ENCODE assay signal across 22 mouse cellular contexts in genomic region chr5:135910813-135911212, GRCm38 (mm10). TPM values are rescaled to one million over a fixed set of nuclear protein-coding genes. Genes with fewer than 3 reads are reported as not detected.
DNase-seq lines count a peak whose midpoint lies in the region; TF ChIP-seq lines count a peak whose summit lies in the region.
"Had no signal": no experiment of that assay in that cellular context is flagged by ENCODE, and none has a peak within 500 bp of the region (broad histone marks: within the 10 kb centered on the region; RNA-seq: fewer than 3 reads in every experiment).

No protein-coding gene starts in this region.

- peak; percentile 48 for DNase-seq in cerebellum, adult 9-11 months
- DNase-seq in cerebellum, postnatal 36 days: no peak
- no peak for DNase-seq in heart, adult 2 months
- DNase-seq in heart, adult 9 months (ENCODE audit: low spot score in 2 of 2): no peak
- no peak for DNase-seq in testis, postnatal 14 days (ENCODE audit: low spot score)
- DNase-seq in kidney, postnatal 4 days: no peak
- DNase-seq: adrenal gland, adult 8-10 months; adrenal gland, postnatal 36 days; cerebellum, adult 11-12 months; cerebellum, postnatal 10 days; gastrocnemius, postnatal 25 days; heart, postnatal 14 days; heart, postnatal 4 days had no signal

- no peak for TF ChIP-seq POLR2A in heart, adult 2 months (IDR thresholded peaks at IDR 0.05; ENCODE audit: insufficient read depth, low read depth, low read length)
- no peak for TF ChIP-seq POLR2A in testis, adult 2 months (IDR thresholded peaks at IDR 0.05; ENCODE audit: control insufficient read depth, low read depth, low read length)
- TF ChIP-seq POLR2A in myocyte (IDR thresholded peaks at IDR 0.05; ENCODE audit: insufficient read length, low read depth): no peak

- H3K4me3 ChIP-seq in heart, adult 2 months: no peak overlapping the region
- peak overlapping the region; percentile 66 for H3K4me3 ChIP-seq in testis, adult 2 months (ENCODE audit: control insufficient read depth, low read depth, low read length)
- no peak overlapping the region for H3K4me3 ChIP-seq in myocyte
- H3K4me3 ChIP-seq: forebrain, embryonic 10.5 days; forebrain, embryonic 13.5 days; heart, embryonic 10.5 days; heart, embryonic 13.5 days had no signal

- H3K27me3 ChIP-seq in heart, adult 2 months (ENCODE audit: control insufficient read depth, insufficient read depth, low read length): no peaks in the 10 kb centered on the region
- no peaks in the 10 kb centered on the region for H3K27me3 ChIP-seq in testis, adult 2 months (ENCODE audit: control insufficient read depth, insufficient read depth, low read length)
- H3K27me3 ChIP-seq in myocyte (ENCODE audit: control insufficient read depth, insufficient read depth, insufficient read length): no peaks in the 10 kb centered on the region
- H3K27me3 ChIP-seq: forebrain, embryonic 13.5 days; heart, embryonic 13.5 days had no signal

- 0 out of 2 replicates have a peak, but pooled peaks cover 1% of the 10 kb centered on the region for H3K79me2 ChIP-seq in heart, adult 2 months (replicated peaks; ENCODE audit: control insufficient read depth, insufficient read depth, low read length)
- peaks cover 90% of the 10 kb centered on the region for H3K79me2 ChIP-seq in myocyte (ENCODE audit: control insufficient read depth, insufficient read depth)

- TF ChIP-seq CTCF in heart, adult 2 months (IDR thresholded peaks at IDR 0.05): no peak
- no peak for TF ChIP-seq CTCF in testis, adult 2 months (IDR thresholded peaks at IDR 0.05; ENCODE audit: control insufficient read depth, insufficient read depth, insufficient replicate concordance, low read depth, low read length)

- no peak overlapping the region for H3ac ChIP-seq in myocyte (ENCODE audit: control insufficient read depth, insufficient read length)

- intact Hi-C loops in heart, adult 2 months (cut with DNase I): no loop called here

- H3K9ac ChIP-seq in heart, adult 2 months (ENCODE audit: low read depth, low read length): no peak overlapping the region
- H3K9ac ChIP-seq: forebrain, embryonic 13.5 days; heart, embryonic 13.5 days; hindbrain, embryonic 14.5 days had no signal

- no peak overlapping the region for H3K4me2 ChIP-seq in myocyte (ENCODE audit: low read depth)
- H3K4me2 ChIP-seq: forebrain, embryonic 13.5 days; heart, embryonic 13.5 days; hindbrain, embryonic 14.5 days had no signal

- H3K27ac ChIP-seq in heart, adult 2 months: peak overlapping the region; percentile 40
- no peak overlapping the region for H3K27ac ChIP-seq in testis, adult 2 months (ENCODE audit: control insufficient read depth, insufficient read depth, low read depth, low read length)
- H3K27ac ChIP-seq: forebrain, embryonic 10.5 days; forebrain, embryonic 13.5 days; heart, embryonic 10.5 days; heart, embryonic 13.5 days; hindbrain, embryonic 14.5 days; hindbrain, postnatal 0 days had no signal

- 89% methylated on average over 25 of the region's 25 CpGs for WGBS in heart, adult 2 months

- peaks cover 30% of the 10 kb centered on the region for H3K4me1 ChIP-seq in heart, adult 2 months (ENCODE audit: control insufficient read depth, insufficient read depth, low read length)
- no peaks in the 10 kb centered on the region for H3K4me1 ChIP-seq in testis, adult 2 months (ENCODE audit: control insufficient read depth, insufficient read depth, low read length)

- H3K36me3 ChIP-seq in heart, adult 2 months (ENCODE audit: control insufficient read depth, insufficient read depth, low read length): peaks cover 8% of the 10 kb centered on the region
- peaks cover 1% of the 10 kb centered on the region; the same call in 1 of the 2 replicates for H3K36me3 ChIP-seq in testis, adult 2 months (ENCODE audit: control insufficient read depth, insufficient read depth, low read length)
- peaks cover 38% of the 10 kb centered on the region for H3K36me3 ChIP-seq in myocyte (ENCODE audit: control insufficient read depth, insufficient read depth)

- no peak for TF ChIP-seq EP300 in heart, adult 2 months (IDR thresholded peaks at IDR 0.05; ENCODE audit: insufficient read depth, low read depth, low read length)

TF ChIP-seq in myocyte, 11 proteins besides CTCF, POLR2A, EP300 and RAD21:
- TF ChIP-seq TCF3 (IDR thresholded peaks at IDR 0.05; ENCODE audit: insufficient read length, low read depth): no peak
- TF ChIP-seq POLR2AphosphoS2 (IDR thresholded peaks at IDR 0.05; ENCODE audit: insufficient read length, low read depth): peak; percentile 35

RNA-seq across cellular contexts. Expression of gene Hspb1, which starts 23.1 kb away (rescaled TPM):
- 100 to 1,000 TPM; 434 to 446 TPM for total RNA-seq in heart, adult 2 months (2021)
- polyA plus RNA-seq in heart, adult 2 months (2012; rRNA removed): 427 and 635 TPM in 2 replicates
- 49.6 and 51.0 TPM in 2 replicates for polyA plus RNA-seq in testis, adult 2 months (2012; rRNA removed)
- polyA plus RNA-seq in myocyte (2012; fragmentation: generic; extraction: Trizol): 622 TPM
- polyA plus RNA-seq: activated CD4-positive, CD25-positive, alpha-beta regulatory T cell, adult 4 months had no signal

RNA-seq across cellular contexts. Expression of gene Ywhag, which starts 23.6 kb away (rescaled TPM):
- total RNA-seq in heart, adult 2 months (2021): 100 to 1,000 TPM; 275 to 304 TPM
- polyA plus RNA-seq in heart, adult 2 months (2012; rRNA removed): 99.0 and 116 TPM in 2 replicates
- polyA plus RNA-seq in testis, adult 2 months (2012; rRNA removed): 13.3 and 17.8 TPM in 2 replicates
- 244 TPM for polyA plus RNA-seq in myocyte (2012; fragmentation: generic; extraction: Trizol)
